Mouse (Mus musculus) myocyte (in vitro differentiated cells): ENCODE measurements at regions not wholly inside any gene's neighbourhood (a gene's known extent, or its start where the extent isn't known, plus 50 kb on each side); places are given as distances from the start of the nearest gene placed in this dataset.

ENCODE experiments used
- H3K27me3 ChIP-seq: one replicate; pipeline ENCODE4 v1.6.1; 2011; ENCODE audit not compliant: control insufficient read depth, insufficient read depth, insufficient read length
- H3K36me3 ChIP-seq: one replicate; pipeline ENCODE4 v1.6.1; 2011; ENCODE audit not compliant: control insufficient read depth, insufficient read depth
- H3K4me2 ChIP-seq: one replicate; pipeline ENCODE4 v1.6.1; 2011; ENCODE audit warnings: low read depth, control low read depth
- H3K4me3 ChIP-seq: one replicate; pipeline ENCODE4 v1.5.1; 2011; ENCODE audit warnings: mild to moderate bottlenecking, control low read depth, moderate library complexity
- H3K79me2 ChIP-seq: one replicate; pipeline ENCODE4 v1.6.1; 2011; ENCODE audit not compliant: control insufficient read depth, insufficient read depth
- H3ac ChIP-seq: one replicate; pipeline ENCODE4 v1.6.1; 2011; ENCODE audit not compliant: control insufficient read depth, insufficient read length
- CEBPB ChIP-seq: IDR thresholded peaks from 2 replicates; pipeline ENCODE4 v1.6.1; 2011; ENCODE audit warnings: mild to moderate bottlenecking, moderate library complexity; ENCODE audit not compliant: poor library complexity, insufficient read depth, severe bottlenecking
- E2F4 ChIP-seq: IDR thresholded peaks from one replicate; pipeline ENCODE4 v1.6.1; 2011; ENCODE audit warnings: mild to moderate bottlenecking, control low read depth, moderate library complexity; ENCODE audit not compliant: insufficient read depth
- MAX ChIP-seq: IDR thresholded peaks from one replicate; pipeline ENCODE4 v1.6.1; 2011; ENCODE audit warnings: low read depth, mild to moderate bottlenecking, control low read depth
- MYOD1 ChIP-seq, 3 experiments: IDR thresholded peaks; one replicate each; pipeline ENCODE4 v1.6.1; 2011; ENCODE audit warnings: control low read depth in 2 of 3, low read depth in 2 of 3, mild to moderate bottlenecking in 2 of 3, moderate library complexity in 1 of 3; ENCODE audit not compliant: insufficient read length in 2 of 3, control insufficient read depth in 1 of 3
- MYOG ChIP-seq, 3 experiments: IDR thresholded peaks; one replicate each; pipeline ENCODE4 v1.6.1; 2011; ENCODE audit warnings: control low read depth in 2 of 3, low read depth in 2 of 3, mild to moderate bottlenecking in 2 of 3; ENCODE audit not compliant: insufficient read length in 2 of 3, control insufficient read depth in 1 of 3, insufficient read depth in 1 of 3
- POLR2A ChIP-seq: IDR thresholded peaks from one replicate; pipeline ENCODE4 v1.6.1; 2011; ENCODE audit warnings: low read depth, mild to moderate bottlenecking, control low read depth, moderate library complexity; ENCODE audit not compliant: insufficient read length
- POLR2AphosphoS2 ChIP-seq: IDR thresholded peaks from one replicate; pipeline ENCODE4 v1.6.1; 2011; ENCODE audit warnings: low read depth, control low read depth; ENCODE audit not compliant: insufficient read length
- REST ChIP-seq: IDR thresholded peaks from one replicate; pipeline ENCODE4 v1.6.1; 2011; ENCODE audit warnings: mild to moderate bottlenecking, control low read depth, moderate library complexity; ENCODE audit not compliant: insufficient read depth, insufficient read length
- SRF ChIP-seq: IDR thresholded peaks from one replicate; pipeline ENCODE4 v1.6.1; 2011; ENCODE audit warnings: low read depth; ENCODE audit not compliant: control insufficient read depth, insufficient read length
- TCF12 ChIP-seq: IDR thresholded peaks from one replicate; pipeline ENCODE4 v1.6.1; 2011; ENCODE audit warnings: mild to moderate bottlenecking, control low read depth; ENCODE audit not compliant: poor library complexity, insufficient read depth, severe bottlenecking
- TCF3 ChIP-seq: IDR thresholded peaks from one replicate; pipeline ENCODE4 v1.6.1; 2011; ENCODE audit warnings: low read depth, control low read depth; ENCODE audit not compliant: insufficient read length
- USF1 ChIP-seq: IDR thresholded peaks from one replicate; pipeline ENCODE4 v1.6.1; 2011; ENCODE audit warnings: low read depth, mild to moderate bottlenecking, control low read depth, moderate library complexity

- no peaks in the 10 kb centered on the region for H3K36me3 ChIP-seq
- TF ChIP-seq REST (no peak), USF1 (no peak), POLR2A (no peak), MYOG (IDR thresholded peaks at IDR 0.05; ENCODE audit: control insufficient read depth in 1 of 3, insufficient read depth in 1 of 3, insufficient read length in 2 of 3, low read depth in 2 of 3) (no peak), MYOD1 (IDR thresholded peaks at IDR 0.05; ENCODE audit: control insufficient read depth in 1 of 3, insufficient read length in 2 of 3, low read depth in 2 of 3) (no peak), MAX (no peak), SRF (no peak)
These were observed 966.1 kb downstream of the Slc4a3 start for GRCm38 (mm10) chr1:76512156-76512555.

GRCm38 (mm10) chr1:76513490-76513889 is 967.4 kb downstream of the Slc4a3 start:
- TF ChIP-seq MYOG (IDR thresholded peaks at IDR 0.05; ENCODE audit: control insufficient read depth in 1 of 3, insufficient read depth in 1 of 3, insufficient read length in 2 of 3, low read depth in 2 of 3) (no peak), MAX (no peak), CEBPB (no peak), USF1 (no peak), SRF (no peak), MYOD1 (IDR thresholded peaks at IDR 0.05; ENCODE audit: control insufficient read depth in 1 of 3, insufficient read length in 2 of 3, low read depth in 2 of 3) (no peak), E2F4 (no peak), REST (no peak), TCF3 (no peak), TCF12 (no peak), POLR2AphosphoS2 (no peak), POLR2A (no peak)
- no peaks in the 10 kb centered on the region for H3K27me3 ChIP-seq
- no peak overlapping the region for H3ac ChIP-seq
- no peak overlapping the region for H3K4me2 ChIP-seq
- H3K79me2 ChIP-seq: no peaks in the 10 kb centered on the region
- H3K36me3 ChIP-seq: no peaks in the 10 kb centered on the region
- H3K4me3 ChIP-seq: no peak overlapping the region

More at GRCm38 (mm10) chr1:76512156-76512555, 966.1 kb downstream of the Slc4a3 start:
- Histone ChIP-seq H3K4me2 (no peak overlapping the region), H3K27me3 (no peaks in the 10 kb centered on the region), H3K4me3 (no peak overlapping the region), H3ac (no peak overlapping the region), H3K79me2 (no peaks in the 10 kb centered on the region)

GRCm38 (mm10) chr1:76529531-76529930 is 983.5 kb downstream of the Slc4a3 start:
- TF ChIP-seq E2F4 (no peak), POLR2AphosphoS2 (no peak), MYOD1 (IDR thresholded peaks at IDR 0.05; ENCODE audit: control insufficient read depth in 1 of 3, insufficient read length in 2 of 3, low read depth in 2 of 3) (no peak), REST (no peak), MAX (no peak), POLR2A (no peak), MYOG (IDR thresholded peaks at IDR 0.05; ENCODE audit: control insufficient read depth in 1 of 3, insufficient read depth in 1 of 3, insufficient read length in 2 of 3, low read depth in 2 of 3) (no peak), TCF12 (no peak), SRF (no peak), USF1 (no peak), CEBPB (no peak)
- H3K4me3 ChIP-seq: no peak overlapping the region

GRCm38 (mm10) chr1:76530342-76530741 is 984.3 kb downstream of the Slc4a3 start:
- Histone ChIP-seq H3K79me2 (no peaks in the 10 kb centered on the region), H3K36me3 (no peaks in the 10 kb centered on the region), H3K4me2 (no peak overlapping the region), H3K27me3 (no peaks in the 10 kb centered on the region), H3ac (no peak overlapping the region), H3K4me3 (no peak overlapping the region)
- TF ChIP-seq TCF12 (no peak), SRF (no peak), TCF3 (no peak), POLR2AphosphoS2 (no peak), MYOD1 (IDR thresholded peaks at IDR 0.05; ENCODE audit: control insufficient read depth in 1 of 3, insufficient read length in 2 of 3, low read depth in 2 of 3) (no peak), CEBPB (no peak), REST (no peak), MYOG (IDR thresholded peaks at IDR 0.05; ENCODE audit: control insufficient read depth in 1 of 3, insufficient read depth in 1 of 3, insufficient read length in 2 of 3, low read depth in 2 of 3) (no peak), E2F4 (no peak), MAX (no peak), USF1 (no peak), POLR2A (no peak)

More at GRCm38 (mm10) chr1:76529531-76529930, 983.5 kb downstream of the Slc4a3 start:
- Histone ChIP-seq H3K4me2 (no peak overlapping the region), H3K79me2 (no peaks in the 10 kb centered on the region), H3K27me3 (no peaks in the 10 kb centered on the region), H3K36me3 (no peaks in the 10 kb centered on the region), H3ac (no peak overlapping the region)

GRCm38 (mm10) chr1:76535522-76535956 is 979.3 kb downstream of the Epha4 start:
- Histone ChIP-seq H3K4me2 (no peak overlapping the region), H3K27me3 (no peaks in the 10 kb centered on the region), H3K36me3 (no peaks in the 10 kb centered on the region), H3K4me3 (no peak overlapping the region), H3ac (no peak overlapping the region), H3K79me2 (no peaks in the 10 kb centered on the region)
- TF ChIP-seq MAX (no peak), SRF (no peak), MYOD1 (IDR thresholded peaks at IDR 0.05; ENCODE audit: control insufficient read depth in 1 of 3, insufficient read length in 2 of 3, low read depth in 2 of 3) (no peak), MYOG (IDR thresholded peaks at IDR 0.05; ENCODE audit: control insufficient read depth in 1 of 3, insufficient read depth in 1 of 3, insufficient read length in 2 of 3, low read depth in 2 of 3) (no peak), REST (no peak), POLR2A (no peak), CEBPB (no peak), TCF3 (no peak), USF1 (no peak), E2F4 (no peak), POLR2AphosphoS2 (no peak), TCF12 (no peak)
